Mouse (Mus musculus): ENCODE data around the gene Ankrd33b.

- TF ChIP-seq CTCF (IDR thresholded peaks at IDR 0.05; ENCODE audit: low read depth, low read length) (no peak), GATA1 (IDR thresholded peaks at IDR 0.05; ENCODE audit: borderline replicate concordance, low read length) (no peak), GATA2 (IDR thresholded peaks at IDR 0.05; ENCODE audit: borderline replicate concordance, low read depth, low read length) (no peak), TAL1 (conservative IDR thresholded peaks at IDR 0.05; ENCODE audit: low read depth, low read length) (no peak), POLR2AphosphoS5 (IDR thresholded peaks at IDR 0.05; ENCODE audit: insufficient replicate concordance, low read depth, low read length) (no peak)
Observed at GRCm38 (mm10) chr15:31344811-31345211, 22.7 kb downstream of the Ankrd33b start.
